Mouse (Mus musculus) right cerebral cortex, postnatal 10 days (tissue): ENCODE measurements around the gene Gdf15.
A peak's percentile ranks its signal among the peaks of the same experiment; 100 is the strongest.

ENCODE experiments used
- DNase-seq, 2 experiments: peaks; one replicate each; pipeline ENCODE4 v3.0.0; 2021; ENCODE audit warnings: low spot score in 2 of 2

Gdf15 gene

DNA sequence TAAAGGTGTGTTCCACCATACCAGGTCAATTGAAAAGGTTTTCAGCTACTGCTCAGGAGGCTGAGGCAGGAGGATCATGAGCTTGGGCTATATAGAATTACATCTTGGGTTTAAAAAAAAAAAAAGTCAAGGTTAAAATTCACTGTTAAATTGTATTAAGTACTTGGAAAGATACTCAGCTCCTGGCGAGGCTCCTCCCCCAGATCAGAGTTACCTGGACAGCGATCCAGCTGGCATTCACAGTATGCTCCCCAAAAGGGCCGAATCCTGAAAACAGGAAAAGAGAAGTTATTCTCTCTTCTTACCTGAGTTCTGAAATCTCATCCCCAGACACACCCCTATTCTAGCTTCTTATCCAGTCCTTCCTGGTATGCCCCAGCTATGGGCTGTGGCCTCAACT, 25.0 kb upstream of the Gdf15 start:
- no peak for DNase-seq

DNA sequence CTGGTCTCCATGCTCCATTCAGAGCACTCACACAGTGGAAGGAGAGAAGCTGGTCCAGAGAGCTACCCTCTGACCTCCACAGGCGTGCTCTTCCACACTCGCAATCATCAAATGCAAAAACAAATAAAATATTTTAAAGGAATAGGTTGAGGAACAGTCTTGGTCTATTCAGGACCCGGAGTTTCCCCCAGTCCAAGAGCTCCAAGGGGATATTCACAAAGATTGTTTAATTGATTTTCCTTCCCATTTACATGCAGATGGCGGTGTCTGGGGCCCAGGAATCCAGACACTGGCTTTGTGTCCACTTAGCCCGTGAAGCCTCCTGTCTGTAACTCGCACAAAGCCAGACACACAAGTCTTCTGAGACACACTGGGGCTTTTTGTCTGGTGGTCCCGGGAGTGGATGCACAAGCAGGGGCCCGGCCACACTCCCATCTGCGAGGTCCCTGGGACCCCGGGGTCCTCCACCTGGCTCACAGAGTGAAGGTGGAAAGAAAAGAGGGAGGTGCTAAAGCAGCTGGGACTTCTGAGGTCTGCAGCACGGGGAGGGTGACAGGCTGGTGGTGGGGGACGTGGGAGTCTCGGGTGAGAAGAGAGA, 24.0 kb upstream of the Gdf15 start:
- DNase-seq = peak in 1 of 2 experiments; percentile 57

DNA sequence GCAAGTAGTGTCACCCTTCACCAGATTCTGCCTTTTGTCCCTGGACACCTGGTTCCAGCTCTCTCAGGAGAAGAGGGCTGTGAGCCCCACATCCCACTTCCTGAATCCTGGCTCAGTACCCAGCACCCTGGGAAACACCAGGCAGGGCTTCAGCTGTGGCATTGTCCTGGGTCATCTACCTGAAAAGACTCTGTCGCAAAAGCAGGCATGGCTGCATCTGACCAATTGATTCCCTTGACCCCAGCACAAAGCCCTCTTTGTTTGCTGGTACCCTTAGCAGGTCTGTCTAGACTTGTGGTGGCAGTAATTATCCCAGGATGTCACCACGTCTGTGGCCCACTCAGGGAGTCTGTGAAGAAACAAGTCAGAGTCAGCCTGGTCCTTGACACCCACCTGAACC, 23.2 kb upstream of the Gdf15 start:
- DNase-seq = no peak

DNA sequence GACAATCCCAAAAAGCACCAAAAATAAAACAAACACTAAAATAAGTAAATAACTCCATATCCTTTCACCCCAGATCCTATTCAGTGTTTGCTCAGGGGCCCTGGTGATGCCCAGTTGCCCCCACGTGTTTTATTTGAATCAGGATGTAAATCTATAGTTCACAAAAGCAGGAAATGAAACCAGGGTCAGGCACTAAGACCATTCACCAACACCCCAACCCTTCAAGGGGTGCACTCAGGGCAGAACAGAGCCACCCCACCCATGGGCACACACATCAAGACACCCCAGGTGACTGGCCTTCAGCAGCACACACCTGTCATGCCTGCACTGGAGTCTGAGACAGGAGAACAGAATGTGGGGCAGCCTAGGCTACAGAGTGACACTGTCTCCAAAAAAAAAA, 21.9 kb upstream of the Gdf15 start:
- DNase-seq = no peak

DNA sequence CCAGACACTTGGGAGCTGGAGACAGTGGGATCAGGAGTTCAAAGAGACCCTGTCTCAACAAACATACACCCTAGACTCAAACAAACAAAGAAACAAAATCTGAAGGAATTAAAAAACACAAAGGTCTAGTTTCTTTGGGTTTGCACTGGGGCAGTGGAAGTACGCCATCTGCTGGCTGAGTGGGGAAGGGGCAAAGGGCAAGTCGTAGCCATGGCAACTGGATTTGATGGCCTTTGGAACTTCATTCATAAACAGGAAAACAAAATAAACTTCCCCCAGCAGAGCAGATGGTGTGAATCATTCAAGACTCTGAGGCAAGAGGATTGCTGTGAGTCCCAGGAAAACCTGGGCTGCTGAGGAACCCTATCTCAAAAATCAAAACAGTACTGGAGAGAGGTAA, 21.0 kb upstream of the Gdf15 start:
- no peak for DNase-seq

DNA sequence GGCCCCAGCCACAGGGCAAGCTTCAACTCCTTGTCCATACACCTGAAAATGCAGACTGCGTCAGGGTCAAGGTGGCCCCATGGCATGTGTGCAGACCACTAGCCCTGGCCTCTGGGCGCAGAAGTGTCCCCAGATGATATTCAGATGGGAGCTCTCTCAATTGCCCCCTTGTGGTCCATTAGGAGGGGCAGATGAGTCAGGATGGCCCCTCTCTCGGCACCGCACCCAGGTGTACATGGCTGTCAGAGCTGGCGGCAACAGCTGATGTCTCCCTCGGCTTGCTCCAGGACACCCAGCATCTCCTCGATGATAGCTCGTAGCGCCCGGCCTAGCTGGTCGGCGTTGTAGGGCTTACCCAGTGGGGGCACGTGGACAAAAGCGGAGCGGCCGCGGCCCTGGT, 18.1 kb upstream of the Gdf15 start:
- DNase-seq = no peak

DNA sequence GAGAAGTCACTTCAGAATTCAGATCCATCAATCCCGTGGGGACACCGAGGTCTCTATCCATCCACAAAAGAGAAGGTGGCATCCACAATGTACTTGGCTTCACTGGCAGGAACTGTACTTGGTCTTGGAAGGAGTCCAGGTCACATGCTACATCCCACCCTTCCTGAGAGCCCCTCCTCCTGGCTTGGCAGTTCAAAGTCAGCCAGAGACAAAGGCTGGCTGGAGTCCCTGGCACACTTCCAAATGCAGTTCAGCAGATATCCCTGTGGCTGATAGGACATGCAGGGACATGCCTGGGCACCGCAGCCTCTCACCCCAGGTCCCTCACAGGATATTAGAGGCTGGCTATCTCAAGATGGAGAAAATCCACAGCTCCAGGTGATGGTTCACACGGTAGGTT, 17.1 kb upstream of the Gdf15 start:
- peak; percentile 78 to 79 for DNase-seq

DNA sequence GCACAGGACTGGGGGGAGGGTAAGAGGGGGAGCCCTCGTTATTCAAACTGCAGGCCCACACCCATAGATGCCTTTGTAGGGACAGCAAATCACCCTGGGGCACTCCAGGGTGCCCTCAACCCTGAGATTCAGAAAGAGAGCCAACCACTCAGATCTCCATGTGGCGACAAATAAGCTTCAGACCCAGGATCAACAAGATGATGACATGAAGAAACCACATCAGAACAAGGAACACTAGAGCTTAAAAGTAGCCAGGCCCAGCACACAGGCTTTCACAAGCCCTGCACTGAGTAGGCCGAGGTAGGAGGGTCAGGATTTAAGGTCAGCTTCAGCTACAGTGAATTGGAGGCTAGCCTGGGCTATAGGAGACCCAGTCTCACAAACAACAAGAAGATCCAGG, 16.7 kb upstream of the Gdf15 start:
- no peak for DNase-seq

DNA sequence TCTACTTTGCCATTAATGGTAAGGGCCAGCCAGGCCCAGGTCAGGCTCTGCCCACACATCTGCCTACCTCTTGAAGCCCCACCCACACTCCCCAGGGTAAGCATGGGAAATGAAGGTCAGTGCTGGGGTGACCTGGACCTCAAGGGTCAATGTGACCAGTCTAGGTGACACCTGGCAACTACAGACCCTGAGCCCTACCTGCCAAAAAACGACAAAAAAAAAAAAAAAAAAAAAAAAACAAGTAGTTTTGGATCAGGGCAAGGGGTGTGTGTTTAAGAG, 15.8 kb upstream of the Gdf15 start:
- no peak for DNase-seq

DNA sequence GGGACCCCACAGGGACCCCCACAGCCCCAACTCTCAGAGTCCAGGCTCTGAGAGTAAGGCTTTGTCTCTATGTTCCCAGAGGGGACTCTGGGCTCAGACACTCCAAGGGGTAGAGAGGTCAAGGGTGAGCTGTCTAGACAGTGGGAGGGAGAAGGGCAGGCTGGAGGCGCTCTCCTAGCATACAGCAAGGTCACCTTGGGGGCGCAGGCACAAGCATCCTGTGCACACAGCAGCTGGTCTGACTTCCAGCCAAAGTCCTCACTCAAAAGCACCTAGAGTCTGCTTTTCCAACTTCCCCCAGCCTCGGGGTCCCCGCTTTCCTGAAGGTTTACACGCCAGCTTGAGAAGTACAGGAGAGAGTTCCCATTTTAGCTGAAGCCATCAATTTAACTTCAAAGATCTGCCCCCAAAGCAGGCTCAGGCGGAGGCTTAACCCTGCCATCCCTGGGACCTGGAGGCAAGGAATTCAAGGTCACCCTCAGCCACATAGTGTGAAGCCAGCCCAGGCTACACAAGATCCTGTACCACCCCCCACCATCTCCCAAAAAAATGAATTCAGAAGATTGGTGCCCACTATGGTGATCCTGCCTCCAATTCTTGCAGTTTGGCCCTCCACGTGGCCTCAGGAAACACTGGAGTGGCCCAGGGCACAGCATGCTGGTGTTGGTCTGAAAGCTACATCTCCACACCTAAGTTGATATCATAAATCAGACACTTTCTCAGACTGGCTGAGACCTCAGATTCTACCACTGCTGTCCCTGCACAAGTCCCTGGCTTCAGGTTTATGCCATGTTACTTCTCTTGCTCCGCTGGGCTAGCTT, 15.3 kb upstream of the Gdf15 start:
- no peak for DNase-seq

DNA sequence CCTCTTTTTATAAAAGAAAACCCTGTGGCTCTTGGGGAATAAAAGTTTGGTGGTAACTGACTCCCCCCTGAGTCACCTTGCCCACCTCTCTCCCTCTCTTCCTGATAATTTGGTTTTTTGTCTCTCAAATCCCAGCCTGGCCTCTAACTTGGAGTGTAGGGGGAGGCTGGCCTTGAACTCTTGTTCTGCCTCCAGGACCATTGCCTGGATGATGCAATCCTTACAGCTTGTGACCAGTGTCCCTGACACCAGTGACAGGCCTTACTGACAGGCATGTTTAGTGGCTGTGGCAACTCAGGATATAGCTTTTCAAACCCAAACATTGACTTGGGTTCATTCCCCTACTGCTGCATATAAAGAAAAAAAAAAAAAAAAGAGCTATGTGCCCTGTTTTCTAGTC, 14.5 kb upstream of the Gdf15 start:
- DNase-seq = no peak

DNA sequence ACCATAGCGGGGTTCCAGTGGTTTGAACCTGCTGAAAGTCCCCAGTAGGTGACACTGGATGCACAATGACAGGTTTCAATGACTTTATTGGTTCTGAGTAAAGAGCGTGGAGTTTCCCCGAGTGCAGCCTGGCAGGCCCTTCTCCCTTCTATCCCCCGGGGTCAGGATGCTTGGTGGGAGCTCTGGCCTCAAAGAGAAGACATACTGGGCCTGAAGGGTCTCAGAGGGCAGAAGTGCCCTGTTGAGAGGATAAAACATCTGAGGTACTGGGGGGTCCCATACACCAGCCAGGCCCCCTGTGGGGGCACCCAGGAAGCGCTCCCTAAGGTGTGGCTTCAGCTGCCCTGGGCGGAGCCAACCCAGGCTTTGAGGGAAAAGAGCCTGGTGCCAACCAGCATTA, 14.1 kb upstream of the Gdf15 start:
- no peak for DNase-seq

DNA sequence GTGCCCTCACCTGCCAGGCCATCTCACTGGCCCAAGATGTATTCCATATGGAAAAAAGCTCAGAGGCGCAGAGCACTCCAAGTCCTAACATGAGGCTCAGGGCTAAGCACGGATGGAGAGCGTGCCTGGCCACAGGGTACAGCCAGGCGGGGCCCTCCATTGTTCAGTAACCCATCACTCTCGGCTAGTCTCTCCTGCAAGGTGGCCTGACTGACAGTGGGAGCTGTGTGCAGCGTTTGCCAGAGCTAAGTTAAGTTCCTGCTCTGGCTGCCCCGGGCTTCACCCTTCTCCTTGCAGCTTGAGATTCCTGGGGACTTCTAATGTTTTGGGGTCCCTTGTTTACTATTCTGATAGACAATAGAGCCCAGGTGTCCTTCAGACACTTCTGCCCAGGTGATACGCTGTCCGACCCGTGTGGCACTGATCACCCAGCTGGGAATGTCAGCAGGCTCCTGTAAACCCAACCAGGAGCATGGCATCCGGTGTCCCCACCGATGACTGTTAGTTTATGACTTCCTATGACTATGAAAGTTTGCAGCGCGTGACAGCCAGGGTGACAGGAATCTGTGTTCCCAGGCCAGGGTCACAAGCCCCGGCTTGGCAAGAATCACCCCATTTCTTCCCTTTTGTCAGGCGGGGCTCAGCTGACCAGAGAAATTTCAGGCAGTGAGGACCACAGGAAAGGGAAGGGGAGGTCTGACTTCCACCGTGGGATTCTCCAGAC, 13.4 kb upstream of the Gdf15 start:
- DNase-seq = no peak

DNA sequence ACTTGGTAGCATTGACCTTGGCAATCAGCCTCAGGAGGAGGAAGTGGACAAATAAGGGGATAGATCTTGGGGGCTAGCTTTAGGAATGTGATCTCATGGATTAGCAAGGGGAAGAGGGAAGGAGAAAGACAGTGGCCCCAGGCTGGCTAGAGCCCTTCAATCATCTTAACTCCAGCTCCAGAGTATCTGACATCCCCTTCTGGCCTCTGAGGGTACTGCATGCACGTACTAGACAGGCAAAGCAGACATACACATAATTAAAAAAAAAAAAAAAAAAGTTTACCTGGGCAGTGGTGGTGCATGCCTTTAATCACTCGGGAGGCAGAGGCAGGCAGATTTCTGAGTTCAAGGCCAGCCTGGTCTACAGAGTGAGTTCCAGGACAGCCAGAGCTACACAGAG, 11.8 kb upstream of the Gdf15 start:
- DNase-seq = no peak

DNA sequence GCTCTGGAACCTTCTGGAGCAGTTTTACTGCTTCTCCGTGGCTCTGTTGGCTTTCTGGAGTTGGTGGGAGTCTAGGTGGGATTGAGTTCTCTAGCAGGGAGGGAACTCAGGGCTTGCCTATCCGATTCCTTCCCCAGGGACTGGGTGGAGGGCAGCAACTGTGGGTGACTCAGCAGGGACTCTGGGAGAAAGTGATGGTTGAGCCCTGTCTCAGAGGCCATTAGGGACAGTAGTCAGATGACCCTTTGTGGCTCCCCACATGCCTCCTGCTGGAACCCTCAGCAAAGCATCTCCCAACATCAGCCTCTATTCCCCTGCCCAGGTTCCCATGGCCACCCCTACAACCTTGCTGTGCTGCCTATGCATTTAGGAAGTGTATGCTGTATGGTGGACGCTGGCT, 10.8 kb upstream of the Gdf15 start:
- DNase-seq = no peak

DNA sequence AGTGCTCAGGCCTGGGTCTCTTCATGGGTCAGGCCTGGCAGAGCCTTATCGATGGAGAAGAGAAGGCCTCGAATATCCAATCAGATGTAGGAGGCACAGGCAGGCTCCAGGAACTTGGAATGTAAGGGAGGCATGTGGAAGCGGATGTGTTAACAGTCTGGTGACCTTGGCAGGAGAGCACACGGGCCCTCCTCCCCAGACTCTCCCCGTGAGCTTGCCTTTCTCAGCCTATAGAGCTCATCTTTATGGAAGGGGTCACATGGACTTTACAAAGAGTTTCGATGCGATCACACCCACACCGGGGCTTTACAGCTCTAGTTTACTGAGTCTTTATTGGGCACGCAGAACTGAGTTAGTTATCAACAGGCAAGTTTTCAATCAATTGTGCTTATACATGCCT, 6.5 kb upstream of the Gdf15 start:
- no peak for DNase-seq

DNA sequence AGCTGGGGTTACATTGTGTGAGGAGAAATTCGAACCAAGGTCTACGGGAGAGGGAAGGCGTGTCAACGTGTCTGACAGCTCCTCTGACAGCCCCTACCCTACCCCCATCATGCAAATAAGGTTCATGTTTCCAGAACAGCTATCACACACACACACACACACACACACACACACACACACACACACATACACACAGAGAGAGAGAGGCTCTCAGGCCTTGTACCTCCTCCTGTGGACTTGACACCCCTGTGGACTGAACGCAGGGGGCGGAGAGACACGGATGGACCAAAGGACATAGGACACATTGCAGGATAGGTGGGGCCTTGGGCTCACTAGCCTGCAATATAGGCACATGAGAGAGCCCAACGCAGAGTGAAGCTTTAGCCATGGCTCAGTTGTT, 4.6 kb upstream of the Gdf15 start:
- no peak for DNase-seq

DNA sequence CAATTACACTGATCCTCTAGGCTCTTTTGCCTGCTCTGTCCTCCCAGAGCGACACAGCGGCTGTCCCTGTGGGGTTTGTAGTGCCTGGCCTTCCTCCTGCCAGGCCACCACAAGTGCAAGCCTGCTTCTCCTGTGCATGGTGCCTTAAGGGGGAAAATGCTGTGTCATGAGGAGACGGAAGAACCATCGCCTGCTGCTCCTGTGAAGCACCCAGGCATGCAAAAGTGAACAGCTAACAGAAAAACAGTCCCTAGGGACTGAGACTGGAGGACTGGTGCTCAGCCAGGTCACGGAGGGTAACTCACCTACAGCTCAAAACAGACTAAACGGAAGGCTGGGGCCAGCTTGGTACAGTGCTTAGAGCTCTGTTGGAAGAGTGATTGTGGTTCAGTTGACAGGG, 3.3 kb upstream of the Gdf15 start:
- DNase-seq = no peak

DNA sequence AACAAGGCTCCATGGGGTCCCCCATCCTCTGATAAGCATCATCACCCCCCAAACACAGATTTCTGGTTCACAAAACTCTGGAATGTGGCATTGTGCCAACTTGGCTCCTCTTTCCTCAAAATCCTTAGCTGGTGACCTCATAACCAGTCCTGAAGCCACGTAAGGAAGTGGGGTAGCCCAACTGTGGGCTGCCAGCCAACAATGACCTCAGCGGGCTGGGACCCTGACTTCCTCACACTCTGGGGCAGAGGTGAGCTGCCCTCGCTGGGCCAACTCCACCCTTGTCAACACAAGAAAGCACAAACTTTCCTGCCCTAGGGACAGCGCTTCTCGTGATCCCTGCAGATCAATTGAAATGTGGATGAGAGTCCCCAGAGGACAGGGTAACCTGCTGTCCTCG, 1.8 kb upstream of the Gdf15 start:
- DNase-seq = no peak

DNA sequence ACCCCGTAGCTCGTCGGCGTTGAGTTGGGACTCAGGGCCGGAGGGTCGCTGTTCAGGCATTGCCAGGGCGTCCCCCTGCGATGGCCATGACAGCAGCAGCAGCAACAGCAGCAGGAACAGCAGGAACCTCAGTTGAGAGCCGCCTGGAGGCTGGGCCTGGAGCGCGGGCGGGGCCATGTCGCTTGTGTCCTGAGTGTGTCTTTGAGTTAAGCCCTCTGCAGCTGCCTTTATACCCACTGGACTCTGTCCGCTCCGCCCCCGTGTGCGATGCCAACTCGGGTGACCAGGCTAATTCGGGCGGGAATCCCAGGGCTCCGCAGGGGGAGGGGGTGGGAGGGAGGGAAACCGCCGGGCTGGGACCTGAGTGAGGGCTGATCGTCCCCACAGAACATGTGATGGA, 820 bp downstream of the Gdf15 start:
- no peak for DNase-seq

DNA sequence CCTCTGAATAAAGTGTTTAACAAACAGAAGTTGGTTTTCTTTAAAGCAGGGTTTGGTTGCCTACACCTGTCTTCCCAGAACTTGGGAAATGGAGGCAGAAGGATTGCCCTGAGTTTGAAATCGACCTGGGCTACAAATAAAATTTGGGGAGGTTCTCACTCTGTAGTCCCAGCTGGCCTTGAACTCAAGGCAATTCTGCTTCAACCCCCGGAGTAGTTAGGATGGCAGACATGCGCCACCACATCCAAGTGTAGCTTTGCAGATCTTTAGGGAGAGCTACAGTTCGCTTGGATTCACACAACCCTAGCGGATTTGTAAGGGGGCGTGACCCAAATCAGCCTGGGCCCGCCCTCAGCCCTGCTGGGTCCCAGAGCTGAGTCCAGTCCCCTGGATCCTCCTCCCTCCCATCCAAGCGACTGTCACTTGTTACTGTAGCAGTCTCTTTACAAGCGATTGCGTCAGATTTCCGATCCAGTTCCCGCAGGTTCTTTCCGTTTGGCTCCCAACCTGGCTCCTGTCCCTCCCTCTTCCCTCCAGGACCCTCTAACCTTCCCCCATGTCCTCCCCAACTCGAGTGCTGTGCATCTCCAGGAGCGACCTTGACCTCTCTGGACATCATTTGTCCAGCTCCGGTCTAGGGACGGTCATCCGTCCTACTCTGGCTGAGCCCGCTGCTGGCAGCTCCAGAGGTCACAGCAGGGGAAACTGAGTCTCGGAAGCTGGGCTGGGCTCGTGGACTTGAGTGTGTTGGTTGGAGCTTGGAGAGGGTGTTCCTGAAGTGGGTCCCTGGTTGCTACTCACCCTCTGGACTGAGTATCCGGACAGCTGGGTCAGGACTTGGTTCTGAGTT, 1.5 kb downstream of the Gdf15 start:
- peak in 1 of 2 experiments; percentile 46 for DNase-seq
